Mouse (Mus musculus) C2C12 (cell line): Measurements from ENCODE around the gene Vmn2r14. TPM values are rescaled to one million over a fixed set of nuclear protein-coding genes. Genes with fewer than 3 reads are reported as not detected.
"Not testable (repeated sequence)": the region's sequence is repeated elsewhere in the genome, so short reads cannot be mapped to it uniquely, and the experiment has no call there.

ENCODE experiments used
- H3K27me3 ChIP-seq: one replicate; pipeline ENCODE4 v1.6.1; 2011; ENCODE audit not compliant: control insufficient read depth, insufficient read depth, insufficient read length
- H3K36me3 ChIP-seq: one replicate; pipeline ENCODE4 v1.6.1; 2011; ENCODE audit not compliant: control insufficient read depth, insufficient read depth
- H3K4me3 ChIP-seq: one replicate; pipeline ENCODE4 v1.5.1; 2011; ENCODE audit warnings: mild to moderate bottlenecking, control low read depth; ENCODE audit not compliant: poor library complexity, insufficient read depth, severe bottlenecking
- H3K79me2 ChIP-seq: one replicate; pipeline ENCODE4 v1.6.1; 2011; ENCODE audit not compliant: control insufficient read depth, insufficient read depth
- H3K79me3 ChIP-seq: one replicate; pipeline ENCODE4 v1.6.1; 2011; ENCODE audit warnings: low read depth, control low read depth
- H3ac ChIP-seq: one replicate; pipeline ENCODE3; 2011; ENCODE audit warnings: low read depth; ENCODE audit not compliant: control insufficient read depth, insufficient read length
- CEBPB ChIP-seq: IDR thresholded peaks from one replicate; pipeline ENCODE4 v1.6.1; 2011; ENCODE audit warnings: low read depth, mild to moderate bottlenecking, control low read depth, moderate library complexity
- CTCF ChIP-seq: IDR thresholded peaks from one replicate; pipeline ENCODE4 v1.5.1; 2011; ENCODE audit not compliant: control insufficient read depth, insufficient read depth, insufficient read length
- FOSL1 ChIP-seq: IDR thresholded peaks from one replicate; pipeline ENCODE4 v1.8.0; 2011; ENCODE audit warnings: mild to moderate bottlenecking, low read length; ENCODE audit not compliant: poor library complexity, insufficient read depth, severe bottlenecking
- MAX ChIP-seq: IDR thresholded peaks from one replicate; pipeline ENCODE4 v1.6.1; 2011; ENCODE audit warnings: mild to moderate bottlenecking, control low read depth
- MYOD1 ChIP-seq: IDR thresholded peaks from one replicate; pipeline ENCODE4 v1.6.1; 2011; ENCODE audit warnings: low read depth; ENCODE audit not compliant: control insufficient read depth, insufficient read length
- MYOG ChIP-seq: IDR thresholded peaks from one replicate; pipeline ENCODE4 v1.6.1; 2011; ENCODE audit not compliant: control insufficient read depth, insufficient read length; ENCODE audit errors: extremely low read depth
- USF1 ChIP-seq: IDR thresholded peaks from one replicate; pipeline ENCODE4 v1.6.1; 2011; ENCODE audit warnings: low read depth, mild to moderate bottlenecking, control low read depth, moderate library complexity
- long read RNA-seq, 2 experiments: library from polyadenylated mRNA; unstranded; transcript quantifications; one replicate each; pipeline ENCODE4 v2.0.0; 2019 to 2020
- polyA plus RNA-seq: library from polyadenylated mRNA; unstranded; fragments of >200 nt; fragmentation: generic; extraction: Trizol; gene quantifications from one replicate; pipeline ENCODE4 v1.2.1, GENCODE M21; 2012; ENCODE audit warnings: missing spikeins

Vmn2r14 gene
- polyA plus RNA-seq, result not detected
- long read RNA-seq, experiment 1, result 0 reads
- long read RNA-seq, experiment 2, result 0 reads

DNA sequence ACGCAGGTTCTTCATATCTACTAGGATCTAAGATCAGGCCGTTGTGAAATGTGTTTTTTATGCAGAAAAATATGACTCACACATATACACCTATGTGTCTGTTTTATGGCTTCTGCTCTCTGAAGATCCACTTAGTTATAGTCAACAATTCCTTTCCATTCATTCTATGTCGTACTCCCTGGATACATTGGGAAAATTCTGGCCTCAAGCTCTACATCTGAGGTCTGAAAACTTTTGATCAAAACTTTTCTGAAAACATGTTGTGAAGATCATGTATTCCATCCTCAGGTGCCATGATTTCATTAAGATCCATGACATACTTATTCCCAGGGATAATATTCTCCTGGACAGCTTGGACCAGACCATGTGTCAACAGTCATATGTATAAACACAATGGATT, at the start of gene Vmn2r14:
Vmn2r14 (minus strand) TSS at position 101 of the 400 bp plus-strand sequence.
- H3K79me2 ChIP-seq, result no peaks in the 10 kb centered on the region
- no peak within 1 kb of the TSS for H3ac ChIP-seq
- TF ChIP-seq USF1 (no peak), MYOG (no peak), CEBPB (no peak), MYOD1 (no peak), MAX (no peak), CTCF (no peak), FOSL1 (no peak)
- no peaks in the 10 kb centered on the region for H3K79me3 ChIP-seq
- H3K4me3 ChIP-seq, result no peak within 1 kb of the TSS
- no peaks in the 10 kb centered on the region for H3K36me3 ChIP-seq
- H3K27me3 ChIP-seq, result no peaks in the 10 kb centered on the region

GRCm38 (mm10) chr5:109192099-109192498, 32.4 kb downstream of the Vmn2r14 start, which contains the start of gene Vmn2r13:
Gene Vmn2r13 (minus strand): TSS chr5:109192199.
- H3K27me3 ChIP-seq, H3K4me3 ChIP-seq, H3K79me3 ChIP-seq, H3ac ChIP-seq, H3K36me3 ChIP-seq, H3K79me2 ChIP-seq: not testable (repeated sequence)

DNA sequence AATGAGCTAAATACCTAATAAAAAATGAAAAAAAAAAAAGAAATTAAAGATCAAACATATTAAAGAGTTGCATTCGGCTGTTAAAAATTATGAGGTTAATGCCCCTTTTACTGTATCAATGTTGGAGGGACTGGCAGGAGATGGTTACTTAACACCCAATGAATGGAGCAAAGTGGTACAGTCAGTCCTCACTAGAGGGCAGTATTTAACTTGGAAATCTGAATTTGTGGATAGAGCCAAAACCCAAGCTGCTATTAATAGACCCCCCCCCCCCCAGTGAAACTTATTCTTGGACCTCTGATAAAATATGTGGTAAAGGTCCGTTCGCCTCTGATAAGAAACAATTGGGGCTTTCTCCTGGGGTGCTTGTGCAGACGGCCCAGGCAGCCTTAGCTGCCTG, 57.7 kb downstream of the Vmn2r14 start:
- not testable (repeated sequence) for H3K79me3 ChIP-seq, H3ac ChIP-seq, H3K36me3 ChIP-seq, H3K4me3 ChIP-seq, H3K79me2 ChIP-seq, H3K27me3 ChIP-seq

Other genes starting within 250 kb of the Vmn2r14 start
- gene Vmn2r10, start 218.2 kb downstream of the Vmn2r14 start, polyA plus RNA-seq, result not detected
- not detected for gene Vmn2r11, start 165.1 kb downstream of the Vmn2r14 start, polyA plus RNA-seq
- not detected for gene Vmn2r12, start 126.8 kb downstream of the Vmn2r14 start, polyA plus RNA-seq
- 0.04 TPM for gene Vmn2r13, start 32.5 kb downstream of the Vmn2r14 start, polyA plus RNA-seq
- not detected for gene Vmn2r15, start 72.9 kb upstream of the Vmn2r14 start, polyA plus RNA-seq
- not detected for gene Vmn2r16, start 105.5 kb upstream of the Vmn2r14 start, polyA plus RNA-seq
- not detected for gene Vmn2r17, start 195.0 kb upstream of the Vmn2r14 start, polyA plus RNA-seq